Comparison of ENCODE assay signal across 8 mouse cellular contexts in genomic region chr4:23982790-23983451, GRCm38 (mm10).
A peak's percentile ranks its signal among the peaks of the same experiment; 100 is the strongest.
DNase-seq lines count a peak whose midpoint lies in the region; ATAC-seq and TF ChIP-seq lines count a peak whose summit lies in the region.

No protein-coding gene starts in this region.

- H3K4me2 ChIP-seq in heart, embryonic 14.5 days (ENCODE audit: low read length): peak overlapping the region; percentile 64
- peak overlapping the region; percentile 51 for H3K4me2 ChIP-seq in hindbrain, embryonic 16.5 days (ENCODE audit: low read length)

- peak overlapping the region; percentile 23; the same call in 1 of the 2 replicates for H3K9ac ChIP-seq in heart, embryonic 14.5 days (ENCODE audit: low read length)
- peak overlapping the region; percentile 56 for H3K9ac ChIP-seq in hindbrain, embryonic 16.5 days (ENCODE audit: low read depth, low read length)

- no peaks in the 10 kb centered on the region for H3K27me3 ChIP-seq in heart, embryonic 14.5 days (ENCODE audit: control insufficient read depth, insufficient read depth, low read length)
- H3K27me3 ChIP-seq in hindbrain, embryonic 16.5 days (replicated peaks; ENCODE audit: control insufficient read depth, insufficient read depth, low read length): no peaks in the 10 kb centered on the region
- H3K27me3 ChIP-seq in limb, embryonic 10.5 days (ENCODE audit: low read depth, poor library complexity, severe bottlenecking): no peaks in the 10 kb centered on the region

- H3K4me1 ChIP-seq in heart, embryonic 14.5 days (ENCODE audit: control insufficient read depth in 2 of 2, insufficient read depth in 2 of 2, low read length in 2 of 2): peaks cover 6% of the 10 kb centered on the region in 2 experiments; a peak in 3 of 4 replicates
- H3K4me1 ChIP-seq in cortical plate, adult 2 months (ENCODE audit: control insufficient read depth, insufficient read depth, low read length): no peaks in the 10 kb centered on the region
- peaks cover 5% of the 10 kb centered on the region for H3K4me1 ChIP-seq in hindbrain, embryonic 16.5 days (ENCODE audit: control insufficient read depth, insufficient read depth, low read depth, low read length)
- H3K4me1 ChIP-seq in limb, embryonic 10.5 days: peaks cover 7% of the 10 kb centered on the region

- no peak for TF ChIP-seq POLR2A in cortical plate, adult 2 months (IDR thresholded peaks at IDR 0.05; ENCODE audit: extremely low read depth, insufficient read depth, low read length)

- ATAC-seq in heart, embryonic 14.5 days (ENCODE audit: insufficient number of reproducible peaks, insufficient read depth, low FRiP score, low read depth): no peak
- ATAC-seq in hindbrain, embryonic 16.5 days: peak; percentile 98

- no peak overlapping the region; a peak in 1 of 4 replicates for H3K27ac ChIP-seq in heart, embryonic 14.5 days (replicated peaks in 1 of 2; ENCODE audit: control insufficient read depth in 1 of 2, insufficient read depth in 1 of 2, low read depth in 2 of 2, low read length in 2 of 2)
- H3K27ac ChIP-seq in cortical plate, adult 2 months (ENCODE audit: insufficient read depth, low read length): no peak overlapping the region
- peak overlapping the region; percentile 62 for H3K27ac ChIP-seq in hindbrain, embryonic 16.5 days (ENCODE audit: low read depth, low read length)
- H3K27ac ChIP-seq in limb, embryonic 10.5 days: no peak overlapping the region

- 15% methylated on average over 13 of the region's 13 CpGs for WGBS in heart, embryonic 14.5 days
- WGBS in hindbrain, embryonic 16.5 days: 16% methylated on average over 13 of the region's 13 CpGs
- 42% methylated on average over 13 of the region's 13 CpGs for WGBS in limb, embryonic 10.5 days

- DNase-seq in heart, adult 18-20 months: no peak
- peak; percentile 56 for DNase-seq in limb, embryonic 10.5 days (ENCODE audit: low spot score)
- peak; percentile 27 to 31 for DNase-seq in right cerebral cortex, postnatal 10 days (ENCODE audit: low spot score in 2 of 2)
- no peak for DNase-seq in urinary bladder, postnatal 25 days (ENCODE audit: low spot score)
- no peak for DNase-seq in thymus, postnatal 14 days

- no peaks in the 10 kb centered on the region for H3K9me3 ChIP-seq in heart, embryonic 14.5 days (ENCODE audit: control insufficient read depth, low read length)
- no peaks in the 10 kb centered on the region for H3K9me3 ChIP-seq in hindbrain, embryonic 16.5 days (ENCODE audit: control insufficient read depth, low read length)
- no peaks in the 10 kb centered on the region for H3K9me3 ChIP-seq in limb, embryonic 10.5 days (replicated peaks)

- no peaks in the 10 kb centered on the region for H3K36me3 ChIP-seq in heart, embryonic 14.5 days (ENCODE audit: control insufficient read depth, insufficient read depth, low read length)
- no peaks in the 10 kb centered on the region for H3K36me3 ChIP-seq in hindbrain, embryonic 16.5 days (ENCODE audit: control insufficient read depth, insufficient read depth, low read length)
- no peaks in the 10 kb centered on the region for H3K36me3 ChIP-seq in limb, embryonic 10.5 days

- peak overlapping the region; percentile 20 to 30 for H3K4me3 ChIP-seq in heart, embryonic 14.5 days (ENCODE audit: control insufficient read depth in 1 of 2, insufficient read depth in 1 of 2, low read depth in 1 of 2, low read length in 2 of 2)
- peak overlapping the region; percentile 27 for H3K4me3 ChIP-seq in cortical plate, adult 2 months (ENCODE audit: insufficient read depth, low read length)
- H3K4me3 ChIP-seq in hindbrain, embryonic 16.5 days (ENCODE audit: low read length): peak overlapping the region; percentile 17
- H3K4me3 ChIP-seq in limb, embryonic 10.5 days: peak overlapping the region; percentile 33

- TF ChIP-seq CTCF in cortical plate, adult 2 months (IDR thresholded peaks at IDR 0.05; ENCODE audit: extremely low read depth, insufficient read depth, low read length): no peak

Comparison
In these comparisons a context has a peak if more than half of its experiments do, and no peak if none do; other contexts are left out.
1. DNase-seq: peak in limb, embryonic 10.5 days (single experiment) and right cerebral cortex, postnatal 10 days (2 of 2); none in heart, adult 18-20 months (0 of 2), urinary bladder, postnatal 25 days (single experiment) and thymus, postnatal 14 days (single experiment).
2. Peak in every context shown above with its lines, with median percentiles within 50 percentile points of each other: H3K4me3 ChIP-seq.